Mouse (Mus musculus): ENCODE measurements around the gene Egfr.

Gene Egfr

DNA sequence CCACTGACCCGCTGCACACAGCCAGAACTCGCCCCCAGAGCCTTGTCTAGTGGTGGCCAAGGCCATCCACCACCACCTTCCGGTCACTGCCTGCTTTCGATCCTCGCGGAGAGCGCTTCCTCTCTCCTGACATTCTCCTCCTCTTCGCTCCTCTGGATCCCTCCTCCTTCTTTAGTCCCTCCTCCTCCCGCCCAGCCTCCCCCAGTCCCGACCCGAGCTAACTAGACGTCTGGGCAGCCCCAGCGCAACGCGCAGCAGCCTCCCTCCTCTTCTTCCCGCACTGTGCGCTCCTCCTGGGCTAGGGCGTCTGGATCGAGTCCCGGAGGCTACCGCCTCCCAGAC lies at the start of gene Egfr:
Egfr (plus strand) TSS at position 197 of the 342 bp plus-strand sequence.
- no peak for DNase-seq

DNA sequence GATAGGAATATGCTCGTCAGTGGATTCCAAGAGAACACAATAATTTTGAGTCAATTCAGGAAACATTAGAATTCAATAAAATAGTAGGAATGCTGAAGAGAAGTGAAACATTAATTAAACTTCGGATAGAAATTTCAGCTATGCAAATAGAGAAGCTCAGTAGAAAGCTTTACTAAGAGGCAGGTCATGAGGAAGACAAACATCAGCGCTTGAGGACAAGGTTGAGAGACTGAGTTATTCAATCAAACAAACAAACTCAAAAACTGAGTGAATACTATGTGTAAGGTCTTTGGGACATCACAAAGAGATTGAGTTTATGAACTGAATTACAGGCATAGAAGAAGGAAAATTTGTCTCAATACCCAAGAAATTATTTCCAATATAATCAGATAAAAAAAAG lies 48.8 kb upstream of the Egfr start:
- no peak for DNase-seq

DNA sequence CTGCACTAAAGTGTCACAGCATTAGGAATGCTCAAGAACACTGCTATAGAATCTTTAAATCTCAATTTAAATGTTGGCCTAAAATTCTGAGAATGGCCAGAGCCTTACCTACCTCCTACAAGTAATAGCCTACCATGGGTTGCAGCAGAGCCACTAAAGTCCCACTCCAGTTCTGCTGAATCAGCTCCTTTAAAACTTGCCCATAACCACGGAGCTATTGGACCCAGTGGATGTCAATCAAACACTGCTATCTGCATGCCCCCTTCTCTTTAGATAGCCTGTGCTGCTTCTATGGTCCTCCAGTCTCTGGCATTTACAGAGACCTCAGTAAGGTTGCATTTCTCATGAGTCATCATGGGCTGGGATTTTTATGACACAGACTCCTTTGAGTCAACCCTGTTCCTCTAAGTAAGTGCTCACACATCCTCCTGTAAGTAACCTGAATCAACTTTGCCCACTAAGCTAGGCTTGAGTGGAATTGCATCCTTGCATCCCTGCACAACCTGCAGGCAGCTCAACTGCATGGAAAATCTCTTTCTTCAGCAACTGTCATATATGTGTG lies 16.8 kb upstream of the Egfr start:
- no peak for DNase-seq

DNA sequence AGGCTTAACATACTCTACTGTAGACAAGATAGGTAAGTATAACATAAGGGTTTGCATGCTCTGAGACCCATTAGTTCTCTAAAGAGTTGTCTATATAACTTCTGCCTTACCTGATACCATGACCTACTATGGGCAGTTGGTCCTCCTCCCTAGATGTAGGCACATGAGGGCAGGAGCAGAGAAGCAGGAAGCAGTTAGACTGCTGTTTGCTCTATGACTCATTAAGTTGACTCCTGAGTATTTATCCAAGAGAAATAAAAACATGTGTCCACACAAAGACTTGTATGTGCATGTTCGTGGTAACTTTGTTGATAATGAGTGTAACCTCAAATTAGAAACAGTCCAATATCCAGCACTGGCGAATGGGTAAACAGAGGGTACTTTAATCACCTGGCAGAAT lies 14.7 kb upstream of the Egfr start:
- no peak for DNase-seq

DNA sequence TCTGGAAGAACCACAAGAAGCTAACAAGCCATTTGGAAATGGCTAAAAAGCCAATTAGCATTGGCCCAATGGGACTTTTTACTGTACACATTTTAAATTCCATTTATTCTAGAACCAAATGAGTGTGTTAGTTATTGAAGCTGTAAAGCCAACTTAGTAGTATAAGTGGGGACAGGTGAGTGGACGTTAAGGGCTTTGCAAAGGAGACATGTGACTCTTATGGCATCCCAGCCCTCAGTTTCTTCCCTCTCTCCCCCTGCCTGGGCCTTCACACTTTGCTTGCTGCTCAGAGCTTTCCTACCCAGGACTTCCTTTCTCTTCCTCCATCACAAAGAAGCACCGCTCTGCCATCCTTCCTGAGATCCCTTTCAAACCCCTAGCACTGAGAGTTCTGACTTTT lies 13.3 kb upstream of the Egfr start:
- DNase-seq = no peak

DNA sequence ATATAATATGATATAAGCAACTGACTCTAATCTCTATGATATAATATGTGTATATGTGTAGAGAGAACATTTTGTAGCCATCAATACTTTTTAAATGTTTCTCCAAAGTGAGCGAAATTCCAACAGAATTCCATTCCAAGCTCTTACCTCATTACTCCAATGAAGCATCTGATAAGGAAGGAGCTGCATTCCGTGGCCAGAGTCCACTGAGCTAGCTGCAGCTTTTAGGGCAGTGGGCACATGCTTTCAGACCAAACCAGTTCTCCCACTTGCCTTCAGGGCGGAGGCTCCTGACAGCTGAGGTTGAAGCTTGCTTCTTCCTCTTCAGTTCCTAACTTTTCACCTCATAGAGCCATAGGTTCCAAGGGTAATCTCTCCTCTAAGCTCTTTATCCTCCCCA lies 12.8 kb upstream of the Egfr start:
- no peak for DNase-seq

DNA sequence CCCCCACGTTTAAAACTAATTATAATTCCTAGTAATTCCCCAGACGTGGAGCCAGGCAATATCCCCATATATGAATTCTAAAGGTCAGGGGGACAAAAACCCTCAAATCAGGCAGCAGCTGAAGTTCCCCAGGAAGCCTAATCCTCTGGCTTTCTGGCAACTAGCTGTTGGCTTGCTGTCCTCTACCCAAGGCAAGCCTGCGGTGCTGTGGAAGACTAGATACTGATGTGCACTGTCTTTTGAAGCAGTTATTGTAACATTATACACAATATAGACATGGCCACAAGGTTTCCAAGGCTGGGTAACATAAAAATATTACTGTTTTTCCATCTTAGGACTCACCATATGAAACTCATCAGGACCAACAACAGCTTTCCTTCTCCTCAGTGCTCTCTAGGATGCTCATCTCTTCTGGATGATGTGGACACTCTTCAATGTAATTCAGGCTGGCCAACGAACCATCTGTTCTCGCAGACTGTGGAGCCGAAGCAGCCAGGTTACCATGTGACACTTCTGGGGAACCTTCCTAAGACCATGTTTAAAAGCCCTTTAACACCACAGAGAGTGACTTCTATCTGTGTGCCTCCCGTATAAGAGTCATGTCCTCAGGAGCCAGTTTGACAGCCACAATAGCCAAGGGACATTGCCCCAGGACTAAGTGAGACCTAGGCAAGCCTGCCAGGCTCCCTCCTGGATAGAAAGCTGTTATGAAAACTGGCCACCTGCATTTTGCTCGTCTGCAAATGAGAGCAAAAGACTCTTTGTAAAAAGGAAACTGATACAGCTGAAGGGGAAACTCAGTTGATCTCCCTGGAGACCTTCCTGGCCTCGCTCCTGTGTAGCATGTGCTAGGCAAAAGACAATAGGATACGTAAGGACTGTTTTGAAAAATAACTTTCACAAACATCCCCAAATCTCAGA lies 11.1 kb upstream of the Egfr start:
- DNase-seq = no peak

DNA sequence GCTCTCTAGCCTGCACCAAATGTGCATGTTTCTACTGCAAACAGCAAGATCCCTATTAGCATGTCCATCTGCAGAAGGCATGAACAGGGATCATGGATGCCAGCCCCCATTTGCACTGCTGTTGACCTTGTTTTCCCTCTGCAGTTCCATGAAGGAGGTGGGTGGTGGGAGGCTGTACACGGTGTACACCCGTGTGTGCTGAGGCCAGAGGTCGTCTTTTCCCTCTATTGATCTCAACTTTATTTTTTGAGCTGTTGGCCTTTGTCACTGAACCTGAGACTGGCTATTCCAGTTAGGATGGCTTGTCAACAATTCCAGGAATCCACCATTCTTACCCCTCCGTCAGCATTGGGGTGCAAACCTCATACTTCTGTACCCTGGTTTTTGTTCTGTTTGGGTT lies 9.8 kb upstream of the Egfr start:
- DNase-seq = no peak

DNA sequence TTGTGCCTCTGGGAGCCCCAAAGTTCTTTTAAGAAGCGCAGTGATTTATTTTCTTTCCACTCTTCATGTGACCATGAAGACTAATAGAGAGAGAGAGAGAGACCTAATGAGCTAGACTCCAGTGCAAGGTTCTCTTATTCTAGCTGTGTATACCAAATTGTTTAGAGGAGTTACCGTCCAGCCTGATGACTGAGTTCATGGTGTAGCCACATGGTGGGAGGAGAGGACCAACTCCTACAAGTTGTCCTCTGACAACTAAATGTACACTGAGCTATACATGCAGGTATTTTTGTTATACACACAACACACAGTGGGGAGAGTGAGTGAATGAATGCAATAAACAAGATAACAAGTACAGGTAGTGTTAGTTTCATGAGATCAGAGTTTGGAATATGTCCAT lies 9.2 kb upstream of the Egfr start:
- no peak for DNase-seq

DNA sequence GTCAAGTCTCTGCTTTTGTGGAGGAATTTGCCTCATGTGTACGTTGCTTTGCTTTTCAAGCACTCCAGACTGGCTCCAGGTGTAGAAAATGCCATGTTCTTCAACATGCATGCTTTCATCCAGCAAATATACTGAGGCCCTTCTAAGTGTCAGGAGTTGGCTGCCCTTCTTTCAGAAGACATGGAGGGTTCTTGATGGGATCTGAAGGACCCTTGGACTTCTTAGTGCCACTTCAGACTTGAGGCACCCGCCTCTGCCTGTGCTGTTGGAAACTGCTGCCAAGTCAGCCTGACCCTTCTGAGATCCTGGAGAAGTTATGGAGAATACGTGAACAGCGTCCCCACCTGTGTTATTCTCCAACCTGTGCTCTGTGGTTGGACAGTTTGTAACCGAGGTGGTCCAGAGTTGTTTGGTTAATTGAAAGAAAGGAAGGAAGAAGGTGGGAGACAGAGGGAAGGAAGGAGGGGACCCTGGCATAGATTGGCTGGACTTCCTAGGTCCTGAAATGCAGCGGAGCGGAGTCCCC lies 483 bp upstream of the Egfr start:
- no peak for DNase-seq

DNA sequence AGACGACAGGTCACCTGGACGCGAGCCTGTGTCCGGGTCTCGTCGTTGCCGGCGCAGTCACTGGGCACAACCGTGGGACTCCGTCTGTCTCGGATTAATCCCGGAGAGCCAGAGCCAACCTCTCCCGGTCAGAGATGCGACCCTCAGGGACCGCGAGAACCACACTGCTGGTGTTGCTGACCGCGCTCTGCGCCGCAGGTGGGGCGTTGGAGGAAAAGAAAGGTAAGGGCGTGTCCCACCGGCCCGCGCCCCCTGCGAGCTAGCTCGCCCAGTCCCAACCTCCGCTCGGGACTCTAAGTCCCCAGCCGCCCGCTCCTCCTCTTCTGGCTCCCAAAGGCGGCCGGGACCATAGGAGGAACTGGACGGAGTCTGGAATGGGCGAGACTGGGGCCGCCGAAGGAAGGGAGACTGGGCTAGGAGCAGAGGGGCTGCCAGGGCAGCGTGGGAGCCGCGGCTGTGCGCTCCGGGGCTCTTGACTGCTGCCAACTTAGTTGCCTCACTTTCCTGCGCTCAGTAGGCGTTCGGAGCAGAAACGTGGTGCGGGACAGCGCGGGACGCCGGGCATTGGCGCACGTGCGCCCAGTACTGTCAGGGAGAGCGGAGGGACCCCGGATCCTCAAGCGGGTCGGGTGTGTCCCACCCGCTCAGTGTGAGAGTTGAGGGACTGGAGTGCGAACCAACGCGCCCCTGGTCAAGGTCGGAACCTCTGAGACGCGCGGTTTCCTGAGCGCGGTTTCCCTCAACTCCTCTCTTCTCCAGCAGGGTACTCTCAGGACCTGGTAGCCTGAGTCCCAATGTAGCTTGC lies 548 bp downstream of the Egfr start:
- DNase-seq = no peak

DNA sequence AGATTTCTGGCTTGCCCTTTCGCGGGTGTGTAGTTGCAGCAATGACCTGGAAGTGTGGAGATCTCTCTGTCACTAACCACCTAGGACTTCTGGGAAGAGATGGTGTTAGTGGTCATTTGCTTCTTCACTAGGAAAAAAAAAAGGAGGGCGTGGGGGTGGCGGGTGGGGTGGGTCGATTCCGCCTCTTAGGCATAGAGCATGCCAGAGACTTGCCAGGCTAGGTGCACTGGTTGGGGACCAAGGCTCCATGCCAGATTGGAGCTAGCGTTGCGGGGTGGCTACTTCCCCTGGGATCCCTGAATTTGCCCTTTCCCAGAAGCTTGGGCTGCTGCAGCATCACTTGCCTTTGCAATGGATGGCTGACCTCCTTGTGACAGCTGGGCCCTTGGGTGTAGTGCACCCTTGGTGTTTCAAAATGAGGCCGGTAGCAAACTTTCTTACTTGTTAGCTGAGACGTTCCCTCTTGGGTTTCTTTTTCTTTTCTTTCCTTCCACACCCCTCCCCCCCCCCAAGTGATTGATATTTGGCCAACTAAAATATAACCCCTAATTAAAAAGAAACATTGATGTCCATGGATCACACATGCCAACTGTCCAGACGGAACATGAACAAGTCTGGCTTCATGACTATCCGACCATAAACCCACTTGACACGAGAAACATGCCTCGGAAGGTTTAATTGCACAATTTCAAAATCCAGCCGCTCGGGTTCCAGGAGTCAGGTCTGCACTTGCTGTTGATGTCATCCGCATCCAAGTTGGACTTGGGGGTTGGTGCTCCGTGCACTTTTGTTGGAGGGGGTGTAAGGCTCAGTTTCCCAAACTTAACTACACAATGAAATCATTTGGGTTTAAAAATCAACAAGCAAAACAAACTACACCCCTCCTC lies 1.4 kb downstream of the Egfr start:
- no peak for DNase-seq

DNA sequence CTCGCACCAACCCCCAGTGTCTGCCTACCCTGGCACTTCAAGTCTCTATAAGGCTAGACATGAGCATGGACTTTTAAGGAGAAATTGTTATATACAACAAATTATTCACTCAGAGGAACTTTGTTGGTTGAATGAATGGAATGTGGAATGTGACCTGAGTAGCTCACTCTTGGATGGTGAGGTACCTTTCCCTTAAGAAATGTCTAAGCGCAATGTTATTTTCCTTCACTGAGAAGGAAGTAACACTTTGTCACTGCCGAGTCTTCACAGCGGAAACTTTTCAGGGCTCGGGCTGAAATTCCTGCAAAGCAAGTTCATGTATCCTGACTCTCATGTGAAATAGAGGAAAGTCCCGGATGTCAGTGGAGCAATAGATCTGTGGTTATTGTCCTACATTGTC lies 7.9 kb downstream of the Egfr start:
- DNase-seq = no peak

DNA sequence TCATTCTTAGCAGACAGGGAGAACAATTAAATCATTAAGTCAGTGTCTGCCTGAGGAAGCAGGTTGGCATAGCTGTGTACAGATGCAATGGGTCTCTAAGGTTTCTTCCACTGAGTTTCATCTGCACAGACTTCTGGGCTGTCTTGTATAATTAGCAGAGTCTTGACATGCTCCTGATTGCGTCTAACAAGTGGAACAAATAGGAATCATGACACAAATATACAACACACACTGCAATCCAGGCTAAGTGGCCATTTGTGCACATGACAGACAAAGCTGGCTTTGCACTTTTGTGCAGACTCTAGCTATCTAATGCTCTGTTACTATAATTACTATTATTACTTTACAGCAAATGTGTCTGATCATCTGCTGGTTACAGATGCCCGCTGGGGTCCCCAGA lies 9.2 kb downstream of the Egfr start:
- DNase-seq = no peak

DNA sequence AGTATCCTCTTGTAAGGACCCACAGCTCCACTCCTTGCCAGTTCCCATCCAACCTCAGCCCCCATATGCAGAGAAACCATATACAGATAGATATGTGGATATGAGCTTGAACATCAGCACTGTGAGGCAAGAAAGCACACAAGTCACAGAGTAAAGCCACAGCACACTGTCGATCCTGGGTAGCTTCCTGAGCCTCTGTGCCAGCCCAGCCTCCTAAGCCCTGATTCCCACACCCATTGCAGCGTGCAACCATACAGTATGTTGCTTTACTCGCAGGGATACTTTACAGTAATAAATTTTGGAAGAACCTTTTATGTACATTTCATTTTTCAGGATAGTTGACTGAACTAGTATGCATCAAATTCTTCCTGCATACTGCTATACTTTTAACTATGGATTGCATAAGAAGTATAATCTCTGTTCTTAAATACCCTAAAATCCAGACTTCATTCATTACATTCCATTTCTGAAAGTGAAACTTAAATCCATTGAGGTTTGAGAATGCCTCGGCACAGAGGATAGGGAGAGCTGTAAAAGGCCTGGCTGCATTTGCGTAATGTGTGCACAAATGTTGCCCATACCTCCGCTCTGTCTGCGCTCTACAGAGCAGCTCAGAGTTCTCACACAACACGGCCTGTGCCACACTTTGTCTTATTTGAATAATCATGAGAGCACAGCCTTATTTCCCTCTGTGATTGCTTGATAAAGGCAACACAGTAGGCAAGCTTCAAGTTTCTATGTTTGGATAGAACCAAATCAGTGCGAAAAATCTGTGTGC lies 14.2 kb downstream of the Egfr start:
- DNase-seq = no peak

DNA sequence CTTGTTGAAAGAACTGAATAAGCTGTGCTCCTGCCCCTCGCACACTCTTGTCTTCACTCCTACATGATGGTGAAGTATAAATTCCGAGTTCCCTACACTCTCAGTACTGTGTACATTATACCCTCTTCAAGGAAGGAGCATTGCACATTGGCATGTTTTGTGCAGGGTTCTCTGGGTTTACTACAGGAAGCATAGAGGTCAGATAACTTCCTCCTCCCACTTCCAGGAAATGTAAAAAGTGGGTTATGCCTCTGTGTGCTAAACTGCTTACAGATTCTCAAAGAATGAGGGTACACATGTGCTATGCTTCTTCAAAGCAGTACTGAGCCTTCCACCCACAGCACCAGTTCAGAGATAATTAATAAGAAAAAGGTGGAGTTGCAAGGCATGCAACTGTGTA lies 16.0 kb downstream of the Egfr start:
- DNase-seq = no peak

DNA sequence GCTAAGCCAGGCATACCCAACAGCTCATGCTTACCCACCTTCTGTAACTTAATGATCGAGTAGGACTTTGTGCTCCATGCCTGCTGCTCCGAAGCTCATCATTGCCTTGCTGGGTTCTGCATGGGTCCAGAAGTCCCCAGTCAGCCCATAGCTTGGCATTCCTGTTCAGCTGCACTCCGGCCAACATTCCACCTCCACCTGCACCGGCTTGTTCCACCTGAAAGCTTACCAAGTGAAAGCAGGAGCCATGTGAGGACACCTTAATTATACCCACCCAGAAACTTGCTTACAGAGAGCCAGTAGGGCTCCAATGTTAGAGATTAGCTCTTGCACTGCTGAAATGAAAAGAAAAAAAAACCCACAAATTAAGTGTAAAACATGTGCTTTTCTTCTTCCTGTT lies 17.3 kb downstream of the Egfr start:
- no peak for DNase-seq

DNA sequence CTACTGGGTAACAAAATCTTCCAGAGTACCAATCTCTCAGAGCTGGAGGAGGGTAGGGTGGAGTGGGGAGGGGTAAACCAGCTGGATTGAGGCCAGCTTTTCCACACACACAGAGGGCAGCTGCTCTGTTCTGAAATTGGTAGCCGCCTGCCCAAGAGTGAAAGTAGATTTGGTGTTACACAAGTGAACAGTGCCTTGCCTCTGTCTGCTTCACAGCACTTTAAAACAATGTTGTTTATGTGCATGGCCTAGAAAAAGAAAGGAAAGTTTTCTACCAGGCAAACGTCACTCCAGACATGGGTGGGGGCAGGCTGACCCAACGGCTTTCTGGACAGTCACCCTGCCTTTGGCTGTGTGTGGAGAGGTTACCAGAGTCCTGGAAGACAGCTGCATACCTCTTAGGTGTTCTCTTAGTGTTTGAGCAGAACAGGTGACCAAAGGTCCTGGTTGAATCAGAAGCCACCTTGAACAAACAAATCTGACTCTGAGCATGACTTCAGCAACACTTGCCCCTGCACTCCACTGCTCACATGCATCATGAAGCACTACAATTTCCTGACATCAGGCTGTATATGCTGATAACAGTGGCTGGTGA lies 17.8 kb downstream of the Egfr start:
- DNase-seq = no peak

DNA sequence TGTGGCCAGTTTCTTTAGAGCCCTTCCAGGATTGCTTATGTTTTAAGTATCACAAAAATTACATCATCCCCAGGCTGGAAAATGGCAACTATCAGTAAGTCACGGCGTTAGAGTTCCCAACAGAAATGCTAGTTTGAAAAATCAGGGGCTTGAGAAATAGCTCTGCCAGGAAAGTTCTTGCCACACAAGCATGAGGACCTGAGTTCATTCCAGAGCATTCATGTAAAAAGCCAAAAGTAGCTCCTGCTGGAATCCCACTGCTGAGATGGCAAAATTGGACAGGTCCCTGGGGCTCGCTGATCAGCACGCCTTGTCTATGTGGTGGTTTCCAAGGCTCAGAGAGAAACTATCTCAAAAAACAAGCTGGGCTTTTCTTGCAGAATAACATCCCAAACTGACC lies 19.0 kb downstream of the Egfr start:
- no peak for DNase-seq

DNA sequence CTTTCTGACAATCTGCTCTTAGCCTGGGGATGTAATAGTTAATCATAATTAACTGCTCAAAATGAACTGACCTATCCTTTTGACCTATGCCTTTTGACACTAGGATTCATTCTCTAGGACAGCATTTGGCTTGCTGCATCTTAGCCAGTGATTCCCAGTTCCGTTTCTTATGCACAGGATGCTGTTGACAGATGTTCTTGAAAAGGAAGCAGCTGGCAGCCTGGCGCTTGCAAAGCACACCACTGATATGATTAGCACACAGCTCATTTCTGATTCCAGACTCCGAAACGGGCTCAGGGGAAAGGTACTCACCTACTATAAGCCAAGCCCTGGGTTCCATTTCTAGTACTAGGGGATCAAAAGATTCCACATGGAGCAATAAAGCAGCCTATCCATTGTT lies 20.7 kb downstream of the Egfr start:
- DNase-seq = no peak

DNA sequence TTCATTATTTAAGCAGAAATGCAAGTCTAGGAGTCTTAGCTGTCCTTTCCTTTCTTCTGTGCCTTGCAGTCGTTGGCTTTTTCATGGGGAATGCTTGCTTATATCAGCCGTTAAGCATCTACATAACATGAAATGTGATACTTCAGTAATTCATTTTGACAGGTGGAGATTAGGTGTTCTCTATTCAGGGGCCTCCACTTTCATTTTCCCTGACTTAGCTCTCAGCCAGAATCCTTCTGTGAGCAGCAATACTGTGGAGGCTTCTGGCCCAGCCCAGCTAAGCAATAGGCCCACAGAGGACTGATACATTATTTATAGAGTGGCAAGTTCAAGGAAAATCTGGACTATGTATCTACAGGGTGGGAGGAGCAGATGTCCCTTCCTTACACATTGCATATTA lies 25.0 kb downstream of the Egfr start:
- DNase-seq = no peak

DNA sequence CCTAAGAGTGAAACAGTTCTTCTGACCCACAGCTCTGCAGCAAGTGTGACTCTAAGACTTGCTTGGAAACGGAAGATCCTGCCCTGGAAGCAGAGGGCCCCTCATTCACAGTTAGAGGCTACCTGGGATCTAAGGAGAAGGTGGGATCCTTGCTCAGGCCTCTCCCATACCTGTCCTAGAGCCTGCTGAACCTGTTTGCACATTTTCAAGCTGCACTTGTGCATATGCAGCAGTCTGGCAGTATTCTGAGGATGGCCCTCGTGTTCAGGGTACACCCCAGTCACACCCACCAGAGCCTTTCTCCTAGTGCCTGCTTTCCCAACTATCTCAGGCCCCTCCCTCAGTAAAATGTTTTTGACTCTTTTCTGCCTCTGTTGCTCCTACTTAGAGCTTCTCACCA lies 29.6 kb downstream of the Egfr start:
- DNase-seq = no peak
